Mouse (Mus musculus) kidney, postnatal 0 days (tissue): ENCODE measurements around the gene Sestd1. TPM values are rescaled to one million over a fixed set of nuclear protein-coding genes. Genes with fewer than 3 reads are reported as not detected.

Experiments
- ATAC-seq: fragments of 200-750 bp; cut with Nextera tagmentation; replicated peaks from 2 replicates; pipeline ENCODE4 v1.8.0; 2017; ENCODE audit warnings: low read depth, moderate number of reproducible peaks, moderate TSS enrichment, moderate library complexity; ENCODE audit not compliant: low FRiP score
- DNase-seq: peaks from one replicate; pipeline ENCODE4 v3.0.0-alpha.2; 2016; ENCODE audit warnings: low spot score
- H3K27ac ChIP-seq: fragments of 300-500 bp; sonication (generic); 2 replicates; pipeline ENCODE4 v1.5.1; 2014; ENCODE audit warnings: mild to moderate bottlenecking
- H3K27me3 ChIP-seq: fragments of 300-500 bp; sonication (generic); 2 replicates; pipeline ENCODE4 v1.6.1; 2014; ENCODE audit warnings: low read length, mixed read lengths; ENCODE audit not compliant: insufficient read depth
- H3K36me3 ChIP-seq: fragments of 300-500 bp; sonication (generic); 2 replicates; pipeline ENCODE4 v1.6.1; 2014; ENCODE audit warnings: low read length, mixed read lengths; ENCODE audit not compliant: insufficient read depth
- H3K4me1 ChIP-seq: fragments of 300-500 bp; sonication (generic); replicated peaks from 2 replicates; pipeline ENCODE4 v1.6.1; 2014; ENCODE audit warnings: antibody characterized with exemption, low read length, mixed read lengths; ENCODE audit not compliant: insufficient read depth
- H3K4me2 ChIP-seq: fragments of 300-500 bp; sonication (generic); 2 replicates; pipeline ENCODE4 v1.6.1; 2014; ENCODE audit warnings: mild to moderate bottlenecking, low read length, moderate library complexity, mixed read lengths
- H3K4me3 ChIP-seq: fragments of 300-500 bp; sonication (generic); replicated peaks from 2 replicates; pipeline ENCODE4 v1.5.1; 2014; ENCODE audit warnings: low read depth, low read length
- H3K9ac ChIP-seq: fragments of 300-500 bp; sonication (generic); 2 replicates; pipeline ENCODE4 v1.6.1; 2014; ENCODE audit warnings: low read depth, low read length
- H3K9me3 ChIP-seq: fragments of 300-500 bp; sonication (generic); replicated peaks from 2 replicates; pipeline ENCODE4 v1.6.1; 2016; ENCODE audit warnings: low read length, inconsistent platforms, mixed read lengths
- CTCF ChIP-seq: IDR thresholded peaks from 2 replicates; pipeline ENCODE4 v1.5.1; 2016; ENCODE audit warnings: antibody characterized with exemption, low read depth, mild to moderate bottlenecking, moderate library complexity
- WGBS: fragments of 180-500 bp; shearing (Covaris S2); extraction: QIAGEN DNeasy Blood & Tissue Kit; methylation state at CpG from one replicate; pipeline ENCODE4 v1.1.7; 2014; 5-methylcytosine and 5-hydroxymethylcytosine counted together
- polyA plus RNA-seq: library from polyadenylated mRNA; unstranded; fragments of >200 nt; fragmentation: Nextera tagmentation; extraction: Ambion mirVana; gene quantifications from 2 replicates; pipeline ENCODE4 v1.2.1, GENCODE M21; 2015

Gene Sestd1
- polyA plus RNA-seq, 1 experiment from 2014 or later = 36.8 TPM

DNA sequence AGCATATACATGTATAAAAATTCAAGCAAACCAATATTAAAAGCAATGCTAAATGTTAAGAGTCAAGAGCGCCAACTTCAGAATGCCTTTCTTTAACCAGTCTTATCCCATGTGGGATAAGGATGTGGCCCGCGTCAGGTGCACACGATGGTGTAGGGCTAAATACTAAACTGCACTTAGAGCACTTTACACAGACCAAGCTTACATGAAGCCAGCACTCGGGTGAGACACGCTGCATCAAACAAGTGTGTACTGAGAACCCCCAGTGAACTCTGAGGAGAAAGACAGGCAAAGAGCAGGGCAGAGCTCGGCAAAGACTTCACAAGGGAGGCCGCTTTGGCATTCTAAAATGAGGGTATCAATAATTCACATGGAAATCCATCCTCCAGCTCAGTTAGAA, 129.1 kb downstream of the Sestd1 start:
- no peak overlapping the region for H3K27ac ChIP-seq
- H3K4me3 ChIP-seq = no peak overlapping the region
- no peak for DNase-seq
- no peak for TF ChIP-seq CTCF
- ATAC-seq = no peak
- no peak overlapping the region for H3K9ac ChIP-seq
- no peaks in the 10 kb centered on the region for H3K27me3 ChIP-seq
- no peaks in the 10 kb centered on the region for H3K4me1 ChIP-seq
- no peaks in the 10 kb centered on the region for H3K9me3 ChIP-seq
- no peak overlapping the region for H3K4me2 ChIP-seq
- WGBS = 92% methylated on average over 8 of the region's 8 CpGs
- no peaks in the 10 kb centered on the region for H3K36me3 ChIP-seq

DNA sequence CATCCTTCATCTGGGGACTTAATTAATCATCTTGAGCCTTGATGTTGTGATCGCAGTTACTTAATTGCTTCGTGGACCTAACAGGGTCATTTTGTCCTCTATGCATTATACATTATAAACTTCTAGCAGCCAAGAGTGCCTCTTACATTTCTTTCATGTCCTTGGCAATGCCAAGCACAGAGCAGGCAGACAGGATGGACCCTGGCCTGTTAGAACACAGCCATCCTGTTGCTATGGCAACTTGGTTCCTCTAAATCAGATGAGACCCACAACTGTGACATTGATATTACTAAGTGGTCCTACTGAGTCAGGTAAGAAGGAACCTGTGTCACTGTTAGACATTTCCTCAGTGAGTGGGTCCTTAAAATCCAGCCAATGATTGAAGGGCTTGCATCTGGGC, 130.8 kb downstream of the Sestd1 start:
- H3K4me1 ChIP-seq = no peaks in the 10 kb centered on the region
- no peaks in the 10 kb centered on the region for H3K9me3 ChIP-seq
- H3K36me3 ChIP-seq = no peaks in the 10 kb centered on the region
- H3K9ac ChIP-seq = no peak overlapping the region
- DNase-seq (no peak), ATAC-seq (no peak)
- no peak overlapping the region for H3K27ac ChIP-seq
- 46% methylated on average over 2 of the region's 2 CpGs for WGBS
- no peak overlapping the region for H3K4me3 ChIP-seq
- no peak for TF ChIP-seq CTCF
- H3K4me2 ChIP-seq = no peak overlapping the region
- H3K27me3 ChIP-seq = no peaks in the 10 kb centered on the region

DNA sequence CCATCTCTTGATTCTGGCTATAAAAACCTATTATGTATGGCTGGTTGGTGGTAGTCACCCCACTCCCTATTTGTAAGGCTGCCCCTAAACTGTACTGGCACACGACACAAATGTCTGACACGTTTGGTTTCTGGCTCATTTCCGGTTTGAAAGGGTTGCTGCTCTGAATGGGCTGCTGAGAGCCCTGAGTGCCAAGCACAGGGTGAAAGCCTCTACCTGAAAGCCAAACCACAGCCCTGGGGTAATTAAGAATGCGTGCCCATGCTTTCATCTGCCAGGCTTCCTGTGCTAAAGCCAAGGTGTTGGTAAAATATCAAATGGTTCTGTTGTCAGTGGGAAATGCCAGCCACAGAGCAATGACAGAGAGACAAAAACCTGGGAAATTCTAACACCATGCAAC, 132.2 kb downstream of the Sestd1 start:
- H3K27ac ChIP-seq = no peak overlapping the region
- no peaks in the 10 kb centered on the region; the same call in 1 of the 2 replicates for H3K4me1 ChIP-seq
- no peak overlapping the region for H3K9ac ChIP-seq
- no peak for DNase-seq
- H3K4me2 ChIP-seq = no peak overlapping the region
- ATAC-seq = no peak
- no peaks in the 10 kb centered on the region for H3K9me3 ChIP-seq
- no peaks in the 10 kb centered on the region for H3K27me3 ChIP-seq
- H3K4me3 ChIP-seq = no peak overlapping the region
- H3K36me3 ChIP-seq = no peaks in the 10 kb centered on the region
- WGBS = 60% methylated on average over 4 of the region's 4 CpGs
- no peak for TF ChIP-seq CTCF

DNA sequence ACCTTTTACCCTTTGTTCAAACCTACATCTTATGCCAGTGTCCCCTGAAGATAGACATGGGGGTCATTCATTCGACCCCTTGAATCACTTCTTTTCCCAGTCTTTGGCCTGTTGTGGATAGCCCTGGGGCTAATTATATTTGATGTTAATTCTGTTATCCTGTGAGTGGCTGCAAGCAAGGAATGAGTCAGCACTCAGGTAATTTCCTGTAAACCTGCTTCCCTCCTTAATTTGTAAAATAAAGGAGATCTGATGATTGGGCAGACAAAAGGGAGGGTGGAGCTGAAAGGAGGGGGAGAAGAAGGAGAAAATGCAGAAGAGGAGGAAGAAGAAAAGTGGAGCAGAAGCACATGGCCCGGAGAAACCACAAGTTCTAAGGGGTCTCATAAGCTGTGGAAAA, 133.4 kb downstream of the Sestd1 start:
- DNase-seq (no peak), ATAC-seq (no peak)

DNA sequence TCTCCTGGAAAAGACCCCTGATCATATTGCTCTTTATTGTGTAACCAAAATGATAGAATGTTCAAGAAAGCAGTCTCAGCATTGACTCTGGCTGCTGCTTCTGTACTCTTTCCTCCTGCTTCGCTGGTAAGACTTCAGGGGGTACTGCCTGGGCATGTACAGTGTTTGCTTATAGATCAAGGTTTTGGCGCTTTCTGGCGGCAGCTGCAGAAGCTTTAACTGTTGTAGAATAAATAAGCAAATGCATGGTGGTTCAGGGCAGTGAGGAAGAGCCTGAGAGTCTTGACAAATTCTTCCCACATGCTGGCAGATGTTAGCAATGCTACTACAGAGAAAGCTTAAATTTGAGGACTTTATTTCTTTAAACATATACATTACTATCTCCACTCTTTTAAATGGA, 134.1 kb downstream of the Sestd1 start:
- no peaks in the 10 kb centered on the region for H3K9me3 ChIP-seq
- no peak overlapping the region for H3K4me2 ChIP-seq
- WGBS = 80% methylated on average over 3 of the region's 3 CpGs
- no peak overlapping the region for H3K27ac ChIP-seq
- ATAC-seq = no peak
- H3K27me3 ChIP-seq = no peaks in the 10 kb centered on the region
- DNase-seq = no peak
- no peak overlapping the region for H3K9ac ChIP-seq
- no peaks in the 10 kb centered on the region; the same call in 1 of the 2 replicates for H3K4me1 ChIP-seq
- no peak for TF ChIP-seq CTCF
- no peak overlapping the region for H3K4me3 ChIP-seq
- no peaks in the 10 kb centered on the region for H3K36me3 ChIP-seq

More for the DNA sequence above, 133.4 kb downstream of the Sestd1 start:
- WGBS = 76% methylated on average over 2 of the region's 2 CpGs
- Histone ChIP-seq H3K4me3 (no peak overlapping the region), H3K4me2 (no peak overlapping the region), H3K36me3 (no peaks in the 10 kb centered on the region), H3K4me1 (no peaks in the 10 kb centered on the region; the same call in 1 of the 2 replicates), H3K9me3 (no peaks in the 10 kb centered on the region), H3K27ac (no peak overlapping the region), H3K9ac (no peak overlapping the region), H3K27me3 (no peaks in the 10 kb centered on the region)
- no peak for TF ChIP-seq CTCF

DNA sequence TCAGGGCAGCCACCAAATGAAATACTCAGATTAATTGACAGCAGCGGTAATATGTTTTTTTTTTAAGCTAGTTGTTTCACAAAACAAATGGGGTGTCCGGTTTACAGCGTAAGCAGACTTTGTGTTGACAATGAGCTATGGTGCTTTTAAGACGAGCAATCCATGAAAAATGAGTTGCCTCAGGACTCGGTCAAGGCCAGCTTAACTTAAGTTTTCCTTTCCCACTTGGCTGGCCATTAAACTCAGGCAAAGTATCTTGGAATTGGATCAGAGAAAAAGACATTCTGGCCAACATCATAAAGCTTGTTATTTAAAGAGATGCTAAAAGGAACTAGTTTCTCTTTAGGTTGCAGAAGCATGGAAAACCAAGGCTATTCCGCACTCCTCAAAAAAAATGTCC, 136.9 kb downstream of the Sestd1 start:
- H3K9me3 ChIP-seq = no peaks in the 10 kb centered on the region
- WGBS = 19% methylated on average over 6 of the region's 6 CpGs
- H3K9ac ChIP-seq = no peak overlapping the region
- H3K27me3 ChIP-seq = no peaks in the 10 kb centered on the region
- no peak for ATAC-seq
- H3K4me3 ChIP-seq = no peak overlapping the region
- no peak for TF ChIP-seq CTCF
- no peaks in the 10 kb centered on the region for H3K36me3 ChIP-seq
- DNase-seq = peak; percentile 71
- peak overlapping the region; percentile 1; the same call in 1 of the 2 replicates for H3K4me2 ChIP-seq
- H3K27ac ChIP-seq = no peak overlapping the region
- no peaks in the 10 kb centered on the region; the same call in 1 of the 2 replicates for H3K4me1 ChIP-seq

DNA sequence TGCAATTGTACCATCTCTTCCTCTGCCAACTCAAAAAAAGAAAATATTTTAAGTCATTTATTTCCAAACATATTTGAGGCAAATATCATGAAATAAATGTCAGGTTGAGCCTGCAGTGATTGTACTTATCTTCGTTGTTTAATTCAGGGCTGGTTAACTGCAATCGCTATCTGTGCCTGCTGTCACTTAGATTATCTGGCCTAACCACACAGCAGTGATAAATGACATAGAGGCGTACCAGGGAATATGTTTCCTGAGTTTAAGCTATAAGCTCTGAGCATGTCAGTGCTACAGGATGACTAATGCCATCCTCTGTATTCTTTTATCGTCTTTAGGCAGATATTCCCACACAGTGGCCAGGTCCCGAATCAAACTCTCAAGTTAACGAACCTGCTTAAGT, 141.5 kb downstream of the Sestd1 start:
- DNase-seq = no peak
- TF ChIP-seq CTCF = no peak
- Histone ChIP-seq H3K4me3 (no peak overlapping the region), H3K9me3 (no peaks in the 10 kb centered on the region), H3K36me3 (no peaks in the 10 kb centered on the region), H3K4me2 (no peak overlapping the region), H3K27ac (no peak overlapping the region), H3K4me1 (no peaks in the 10 kb centered on the region; the same call in 1 of the 2 replicates), H3K9ac (no peak overlapping the region), H3K27me3 (no peaks in the 10 kb centered on the region)
- WGBS = 86% methylated on average over 6 of the region's 6 CpGs
- ATAC-seq = no peak
